Mouse (Mus musculus): ENCODE measurements around the gene Stx8.
A peak's percentile ranks its signal among the peaks of the same experiment; 100 is the strongest.

Stx8 gene

GRCm38 (mm10) chr11:68201811-68202459 lies 235.9 kb downstream of the Stx8 start:
- DNase-seq: no peak

- DNase-seq: no peak
These were observed 236.6 kb downstream of the Stx8 start for GRCm38 (mm10) chr11:68202561-68202960.

- DNase-seq: no peak
These were observed 237.8 kb downstream of the Stx8 start for GRCm38 (mm10) chr11:68203658-68204315.

GRCm38 (mm10) chr11:68204407-68204806 lies 238.4 kb downstream of the Stx8 start:
- DNase-seq: no peak

GRCm38 (mm10) chr11:68205572-68206229 lies 239.7 kb downstream of the Stx8 start:
- no peak for DNase-seq

GRCm38 (mm10) chr11:68208023-68208422 lies 242.0 kb downstream of the Stx8 start:
- no peak for DNase-seq

- DNase-seq: no peak
These were observed 242.6 kb downstream of the Stx8 start for GRCm38 (mm10) chr11:68208582-68208981.

GRCm38 (mm10) chr11:68209506-68209905 lies 243.5 kb downstream of the Stx8 start:
- no peak for DNase-seq

- no peak for DNase-seq
These were observed 244.7 kb downstream of the Stx8 start for GRCm38 (mm10) chr11:68210714-68211113.

- peak; percentile 81 to 85 for DNase-seq
These were observed 246.1 kb downstream of the Stx8 start for GRCm38 (mm10) chr11:68211924-68212578.

GRCm38 (mm10) chr11:68213896-68214295 lies 247.9 kb downstream of the Stx8 start:
- no peak for DNase-seq

GRCm38 (mm10) chr11:68214496-68215205 lies 248.7 kb downstream of the Stx8 start:
- no peak for DNase-seq

GRCm38 (mm10) chr11:68215206-68215912 lies 249.4 kb downstream of the Stx8 start:
- peak; percentile 46 to 63 for DNase-seq

GRCm38 (mm10) chr11:68216041-68216440 lies 250.0 kb downstream of the Stx8 start:
- no peak for DNase-seq

- no peak for DNase-seq
These were observed 254.7 kb downstream of the Stx8 start for GRCm38 (mm10) chr11:68220733-68221132.

- no peak for DNase-seq
These were observed 256.2 kb downstream of the Stx8 start for GRCm38 (mm10) chr11:68222209-68222608.

- no peak for DNase-seq
These were observed 257.1 kb downstream of the Stx8 start for GRCm38 (mm10) chr11:68223143-68223542.

- no peak for DNase-seq
These were observed 260.7 kb downstream of the Stx8 start for GRCm38 (mm10) chr11:68226654-68227057.

- DNase-seq: no peak
These were observed 261.8 kb downstream of the Stx8 start for GRCm38 (mm10) chr11:68227837-68228236.

- DNase-seq: peak; percentile 42 to 52
These were observed 263.1 kb downstream of the Stx8 start for GRCm38 (mm10) chr11:68228941-68229665.

GRCm38 (mm10) chr11:68231558-68231957 lies 265.6 kb downstream of the Stx8 start:
- no peak for DNase-seq
